Mouse (Mus musculus): ENCODE measurements at regions not wholly inside any gene's neighbourhood (a gene's known extent, or its start where the extent isn't known, plus 50 kb on each side); places are given as distances from the start of the nearest gene placed in this dataset.

GRCm38 (mm10) chr4:95185113-95185915 is 133.3 kb upstream of the Jun start:
- H3K27ac ChIP-seq (ENCODE audit: low read depth, low read length): no peak overlapping the region
- H3K4me2 ChIP-seq (ENCODE audit: low read length): no peak overlapping the region
- ATAC-seq (peak; percentile 92), DNase-seq (ENCODE audit: low spot score) (peak; percentile 97)
- no peak overlapping the region for H3K9ac ChIP-seq (ENCODE audit: low read length)
- H3K36me3 ChIP-seq (ENCODE audit: control insufficient read depth, insufficient read depth, low read length): no peaks in the 10 kb centered on the region
- WGBS: 5% methylated on average over 14 of the region's 14 CpGs
- no peaks in the 10 kb centered on the region for H3K27me3 ChIP-seq (replicated peaks; ENCODE audit: control insufficient read depth, insufficient read depth, low read length)
- no peak overlapping the region for H3K4me3 ChIP-seq (ENCODE audit: low read depth, low read length)
- peaks cover 31% of the 10 kb centered on the region for H3K4me1 ChIP-seq (ENCODE audit: control insufficient read depth, insufficient read depth, low read length)
- no peaks in the 10 kb centered on the region for H3K9me3 ChIP-seq (replicated peaks; ENCODE audit: control insufficient read depth, low read length)

- no peak overlapping the region for H3K4me3 ChIP-seq (ENCODE audit: low read depth, low read length)
- H3K4me2 ChIP-seq (ENCODE audit: low read length): no peak overlapping the region
- peak overlapping the region; percentile 55; the same call in 1 of the 2 replicates for H3K27ac ChIP-seq (ENCODE audit: low read depth, low read length)
- H3K36me3 ChIP-seq (ENCODE audit: control insufficient read depth, insufficient read depth, low read length): no peaks in the 10 kb centered on the region
- H3K27me3 ChIP-seq (replicated peaks; ENCODE audit: control insufficient read depth, insufficient read depth, low read length): no peaks in the 10 kb centered on the region
- H3K9ac ChIP-seq (ENCODE audit: low read length): no peak overlapping the region
- no peaks in the 10 kb centered on the region for H3K9me3 ChIP-seq (replicated peaks; ENCODE audit: control insufficient read depth, low read length)
- WGBS: 7% methylated on average over 3 of the region's 3 CpGs
- ATAC-seq: peak; percentile 87
- no peak for DNase-seq (ENCODE audit: low spot score)
- peaks cover 31% of the 10 kb centered on the region for H3K4me1 ChIP-seq (ENCODE audit: control insufficient read depth, insufficient read depth, low read length)
Observed at GRCm38 (mm10) chr4:95185916-95186200, 133.8 kb upstream of the Jun start.

GRCm38 (mm10) chr4:95188107-95188506 is 136.1 kb upstream of the Jun start:
- Histone ChIP-seq H3K36me3 (ENCODE audit: control insufficient read depth, insufficient read depth, low read length) (no peaks in the 10 kb centered on the region), H3K9ac (ENCODE audit: low read length) (no peak overlapping the region), H3K27ac (ENCODE audit: low read depth, low read length) (no peak overlapping the region), H3K27me3 (replicated peaks; ENCODE audit: control insufficient read depth, insufficient read depth, low read length) (no peaks in the 10 kb centered on the region), H3K4me3 (ENCODE audit: low read depth, low read length) (no peak overlapping the region), H3K4me2 (ENCODE audit: low read length) (no peak overlapping the region), H3K4me1 (ENCODE audit: control insufficient read depth, insufficient read depth, low read length) (peaks cover 31% of the 10 kb centered on the region), H3K9me3 (replicated peaks; ENCODE audit: control insufficient read depth, low read length) (no peaks in the 10 kb centered on the region)
- no peak for DNase-seq (ENCODE audit: low spot score)
- WGBS: 89% methylated on average over 3 of the region's 3 CpGs
- ATAC-seq: no peak

GRCm38 (mm10) chr4:95191654-95192406 is 139.8 kb upstream of the Jun start:
- Histone ChIP-seq H3K4me1 (ENCODE audit: control insufficient read depth, insufficient read depth, low read length) (peaks cover 3% of the 10 kb centered on the region), H3K9ac (ENCODE audit: low read length) (no peak overlapping the region), H3K4me3 (ENCODE audit: low read depth, low read length) (no peak overlapping the region), H3K27ac (ENCODE audit: low read depth, low read length) (no peak overlapping the region), H3K4me2 (ENCODE audit: low read length) (no peak overlapping the region), H3K36me3 (ENCODE audit: control insufficient read depth, insufficient read depth, low read length) (no peaks in the 10 kb centered on the region), H3K9me3 (replicated peaks; ENCODE audit: control insufficient read depth, low read length) (no peaks in the 10 kb centered on the region), H3K27me3 (replicated peaks; ENCODE audit: control insufficient read depth, insufficient read depth, low read length) (no peaks in the 10 kb centered on the region)
- no peak for ATAC-seq
- no peak for DNase-seq (ENCODE audit: low spot score)
- 85% methylated on average over 7 of the region's 7 CpGs for WGBS

- no peaks in the 10 kb centered on the region for H3K36me3 ChIP-seq (ENCODE audit: control insufficient read depth, insufficient read depth, low read length)
- H3K4me1 ChIP-seq (ENCODE audit: control insufficient read depth, insufficient read depth, low read length): no peaks in the 10 kb centered on the region
- no peak overlapping the region for H3K4me3 ChIP-seq (ENCODE audit: low read depth, low read length)
- H3K9me3 ChIP-seq (replicated peaks; ENCODE audit: control insufficient read depth, low read length): no peaks in the 10 kb centered on the region
- no peak overlapping the region for H3K9ac ChIP-seq (ENCODE audit: low read length)
- DNase-seq (ENCODE audit: low spot score): no peak
- ATAC-seq: no peak
- no peaks in the 10 kb centered on the region for H3K27me3 ChIP-seq (replicated peaks; ENCODE audit: control insufficient read depth, insufficient read depth, low read length)
- no peak overlapping the region for H3K27ac ChIP-seq (ENCODE audit: low read depth, low read length)
- no peak overlapping the region for H3K4me2 ChIP-seq (ENCODE audit: low read length)
Observed at GRCm38 (mm10) chr4:95192562-95192961, 140.5 kb upstream of the Jun start.

- WGBS: 69% methylated on average over 4 of the region's 4 CpGs
Observed at GRCm38 (mm10) chr4:95193028-95193427, 141.0 kb upstream of the Jun start.

GRCm38 (mm10) chr4:95193473-95193872 is 141.5 kb upstream of the Jun start:
- Histone ChIP-seq H3K4me2 (ENCODE audit: low read length) (no peak overlapping the region), H3K27me3 (replicated peaks; ENCODE audit: control insufficient read depth, insufficient read depth, low read length) (no peaks in the 10 kb centered on the region), H3K9ac (ENCODE audit: low read length) (no peak overlapping the region), H3K9me3 (replicated peaks; ENCODE audit: control insufficient read depth, low read length) (no peaks in the 10 kb centered on the region), H3K27ac (ENCODE audit: low read depth, low read length) (no peak overlapping the region), H3K36me3 (ENCODE audit: control insufficient read depth, insufficient read depth, low read length) (no peaks in the 10 kb centered on the region), H3K4me3 (ENCODE audit: low read depth, low read length) (no peak overlapping the region), H3K4me1 (ENCODE audit: control insufficient read depth, insufficient read depth, low read length) (no peaks in the 10 kb centered on the region)
- 90% methylated on average over 4 of the region's 4 CpGs for WGBS
- ATAC-seq: no peak
- no peak for DNase-seq (ENCODE audit: low spot score)

More at GRCm38 (mm10) chr4:95193028-95193427, 141.0 kb upstream of the Jun start:
- Histone ChIP-seq H3K27ac (ENCODE audit: low read depth, low read length) (no peak overlapping the region), H3K27me3 (replicated peaks; ENCODE audit: control insufficient read depth, insufficient read depth, low read length) (no peaks in the 10 kb centered on the region), H3K9me3 (replicated peaks; ENCODE audit: control insufficient read depth, low read length) (no peaks in the 10 kb centered on the region), H3K36me3 (ENCODE audit: control insufficient read depth, insufficient read depth, low read length) (no peaks in the 10 kb centered on the region), H3K9ac (ENCODE audit: low read length) (no peak overlapping the region), H3K4me3 (ENCODE audit: low read depth, low read length) (no peak overlapping the region), H3K4me1 (ENCODE audit: control insufficient read depth, insufficient read depth, low read length) (no peaks in the 10 kb centered on the region), H3K4me2 (ENCODE audit: low read length) (no peak overlapping the region)
- ATAC-seq (no peak), DNase-seq (ENCODE audit: low spot score) (no peak)

- Histone ChIP-seq H3K27ac (ENCODE audit: low read depth, low read length) (no peak overlapping the region), H3K4me2 (ENCODE audit: low read length) (no peak overlapping the region)
- 81% methylated on average over 5 of the region's 5 CpGs for WGBS
Observed at GRCm38 (mm10) chr4:95194621-95195455, 142.8 kb upstream of the Jun start.

More at GRCm38 (mm10) chr4:95194621-95195455, 142.8 kb upstream of the Jun start:
- Histone ChIP-seq H3K4me3 (ENCODE audit: low read depth, low read length) (no peak overlapping the region), H3K9ac (ENCODE audit: low read length) (no peak overlapping the region), H3K4me1 (ENCODE audit: control insufficient read depth, insufficient read depth, low read length) (no peaks in the 10 kb centered on the region), H3K27me3 (replicated peaks; ENCODE audit: control insufficient read depth, insufficient read depth, low read length) (no peaks in the 10 kb centered on the region), H3K36me3 (ENCODE audit: control insufficient read depth, insufficient read depth, low read length) (no peaks in the 10 kb centered on the region), H3K9me3 (replicated peaks; ENCODE audit: control insufficient read depth, low read length) (no peaks in the 10 kb centered on the region)
- ATAC-seq (no peak), DNase-seq (ENCODE audit: low spot score) (no peak)
